Mouse (Mus musculus) olfactory bulb, adult 2 months (tissue): ENCODE results near the gene C130050O18Rik.

Experiments used
- CTCF ChIP-seq: fragments of 200-500 bp; IDR thresholded peaks from 2 replicates; pipeline ENCODE4 v1.5.1; 2012; ENCODE audit warnings: low read depth, mild to moderate bottlenecking, low read length, moderate library complexity; ENCODE audit not compliant: insufficient read depth
- POLR2A ChIP-seq: fragments of 200-500 bp; IDR thresholded peaks from 2 replicates; pipeline ENCODE4 v1.6.1; 2012; ENCODE audit warnings: mild to moderate bottlenecking, low read depth, low read length, moderate library complexity; ENCODE audit not compliant: insufficient read depth

- no peak for TF ChIP-seq CTCF
- TF ChIP-seq POLR2A: no peak
Measured at GRCm38 (mm10) chr5:139423026-139423865, 18.2 kb downstream of the C130050O18Rik start, which contains the start of gene Gper1.
